Mouse (Mus musculus): Measurements from ENCODE around the gene Spdya.

GRCm38 (mm10) chr17:71637750-71638265 lies 85.9 kb downstream of the Spdya start:
- TF ChIP-seq FLI1 (IDR thresholded peaks at IDR 0.05; ENCODE audit: low read length) (no peak), GATA1 (IDR thresholded peaks at IDR 0.05; ENCODE audit: borderline replicate concordance, low read length) (no peak)

All from megakaryocyte, embryonic 14.5 days (primary cell).